Mouse (Mus musculus): ENCODE data around the gene Adam22.
"Not testable (repeated sequence)": the region's sequence is repeated elsewhere in the genome, so short reads cannot be mapped to it uniquely, and the experiment has no call there.

The Adam22 gene

GRCm38 (mm10) chr5:8053827-8054226, 314.1 kb downstream of the Adam22 start:
- DNase-seq = no peak

- no peak for DNase-seq
Observed at GRCm38 (mm10) chr5:8045855-8046254, 322.1 kb downstream of the Adam22 start, which contains the start of gene Sri. TSS of gene Sri (plus strand) at chr5:8046078.

DNA sequence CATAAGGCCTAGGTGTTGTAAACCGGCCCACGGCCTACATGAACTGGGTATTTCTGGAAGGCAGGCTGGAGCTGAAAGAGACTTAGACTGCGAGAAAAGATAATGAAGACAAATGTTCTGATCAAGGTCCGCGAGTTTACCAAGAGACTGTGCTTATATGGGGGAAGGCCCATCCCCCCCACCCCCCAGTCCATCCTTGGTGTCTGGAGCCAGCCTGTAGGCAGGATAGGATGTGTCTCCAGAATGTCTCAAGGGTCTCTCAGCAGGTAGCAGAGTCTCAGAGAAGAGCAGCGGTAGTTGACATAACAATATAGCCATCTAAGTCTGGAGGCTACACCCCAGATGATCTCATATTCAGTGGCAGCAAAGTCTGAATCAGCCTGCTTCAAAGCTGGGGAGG, 333.4 kb downstream of the Adam22 start:
- DNase-seq = not testable (repeated sequence)
